Mouse (Mus musculus) adrenal gland, postnatal 10 days (tissue): ENCODE measurements around the gene Kcnk7. TPM values are rescaled to one million over a fixed set of nuclear protein-coding genes. Genes with fewer than 3 reads are reported as not detected.

Source experiments
- DNase-seq: peaks from one replicate; pipeline ENCODE4 v3.0.0; 2021; ENCODE audit warnings: mixed read lengths
- total RNA-seq, 2 experiments: library from RNA; stranded (reverse); gene quantifications; 2 replicates each; pipeline ENCODE4 v1.2.3; 2021

Kcnk7 gene
- total RNA-seq, 2 experiments from 2014 or later: not detected

DNA sequence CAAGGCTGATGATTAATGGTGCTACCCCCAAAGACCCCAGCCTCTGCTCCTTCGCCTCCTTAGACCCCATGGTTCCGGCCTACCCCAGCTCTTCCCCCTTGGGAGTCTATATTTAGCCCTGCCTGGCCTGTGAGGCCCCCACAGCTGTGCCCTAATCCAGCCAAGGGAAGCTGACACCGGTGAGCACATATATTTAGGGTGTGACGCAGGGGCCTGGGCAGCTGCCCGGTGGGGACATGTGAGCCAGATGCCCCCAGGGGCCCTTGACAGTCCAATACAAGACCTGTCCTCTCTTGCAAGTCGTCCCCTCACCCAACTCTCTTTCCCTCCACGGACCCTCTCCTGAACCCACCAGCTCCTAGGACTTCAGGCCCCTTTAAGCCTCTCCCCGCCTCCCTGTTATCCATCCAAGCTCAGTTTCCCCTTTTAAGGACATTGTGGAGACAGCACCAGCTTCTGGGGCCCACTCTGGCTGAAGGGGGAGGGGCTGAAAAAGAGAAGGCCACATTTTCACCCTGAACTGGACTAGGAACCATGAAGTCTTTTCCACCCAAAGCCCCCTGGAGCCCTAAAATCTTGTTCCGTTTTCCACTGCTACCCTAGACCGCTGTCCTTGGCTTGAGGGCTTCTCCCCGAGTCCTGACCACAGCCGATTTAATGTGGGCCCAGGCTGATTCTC, 21.0 kb downstream of the Kcnk7 start:
- DNase-seq: peak; percentile 62

DNA sequence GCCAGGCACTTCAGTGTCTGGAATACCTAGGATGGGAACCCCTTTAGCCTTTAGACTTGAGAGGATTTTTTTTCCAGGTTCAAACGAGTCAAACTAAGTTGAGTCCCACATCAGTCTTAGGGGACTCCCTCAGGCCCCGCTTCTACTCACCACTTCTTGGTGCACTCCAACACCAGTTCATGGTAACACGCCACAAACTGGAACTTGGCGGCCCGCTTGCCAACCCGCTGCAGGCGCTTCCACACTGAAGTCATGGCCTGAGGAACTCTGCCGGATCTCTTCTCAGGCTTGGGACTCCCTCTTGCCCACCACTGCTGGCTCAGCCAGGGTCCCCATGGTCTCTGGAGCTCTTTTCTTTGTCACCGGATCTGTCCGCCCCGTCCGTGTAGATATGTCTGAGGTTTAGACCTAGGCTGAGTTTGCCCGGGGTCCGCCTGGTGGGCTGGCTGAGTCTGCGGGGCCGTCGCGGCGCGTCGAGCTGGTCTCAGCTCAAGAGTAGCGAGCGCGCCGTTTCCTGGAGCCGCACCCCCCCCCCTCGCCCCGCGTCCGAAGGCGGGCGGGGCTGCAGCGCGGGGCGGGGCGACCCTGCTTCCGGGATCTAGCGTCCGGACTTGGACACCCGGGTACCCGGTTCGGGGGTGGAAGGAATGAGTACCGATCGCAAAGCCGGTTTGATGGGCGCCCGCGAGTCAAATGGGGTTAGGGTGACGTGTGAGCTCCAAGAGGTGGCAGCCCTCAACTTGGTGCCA, 21.8 kb downstream of the Kcnk7 start, which contains the start of gene Ehbp1l1:
Gene Ehbp1l1, minus strand, starts transcription at position 551 of the 749 bp plus-strand sequence.
- DNase-seq: peak; percentile 92

DNA sequence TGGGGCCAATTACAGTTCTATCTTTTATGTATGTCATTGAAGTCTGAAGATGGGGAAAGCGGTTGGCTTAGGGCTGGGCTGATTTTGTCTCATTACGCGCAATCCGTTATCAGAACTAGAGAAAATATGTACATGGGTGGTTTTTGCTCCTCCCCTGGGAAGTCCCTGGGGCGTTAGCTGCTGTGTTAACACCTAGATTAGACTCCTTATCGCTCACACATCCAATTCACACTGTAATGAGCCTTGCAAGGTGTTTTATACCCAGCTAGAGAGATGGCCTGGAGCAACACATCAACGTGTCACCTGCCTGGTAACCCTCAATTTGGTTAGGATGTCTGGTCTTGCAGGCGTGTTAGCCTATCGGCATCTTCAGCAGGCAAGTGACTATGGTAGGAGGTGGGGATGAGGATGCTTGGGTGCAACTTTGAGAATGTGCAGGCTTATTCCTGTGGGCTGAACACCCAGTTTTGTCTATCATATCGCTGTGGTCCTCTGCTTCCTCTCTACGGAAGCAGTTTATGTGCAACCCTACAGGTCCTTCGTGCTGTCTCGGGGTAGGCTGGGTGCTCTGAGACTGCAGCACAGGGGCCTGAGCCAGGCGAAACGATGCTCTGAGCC, 22.9 kb downstream of the Kcnk7 start:
- DNase-seq: no peak

GRCm38 (mm10) chr19:5727701-5728100, 23.5 kb downstream of the Kcnk7 start:
- DNase-seq: peak; percentile 94

DNA sequence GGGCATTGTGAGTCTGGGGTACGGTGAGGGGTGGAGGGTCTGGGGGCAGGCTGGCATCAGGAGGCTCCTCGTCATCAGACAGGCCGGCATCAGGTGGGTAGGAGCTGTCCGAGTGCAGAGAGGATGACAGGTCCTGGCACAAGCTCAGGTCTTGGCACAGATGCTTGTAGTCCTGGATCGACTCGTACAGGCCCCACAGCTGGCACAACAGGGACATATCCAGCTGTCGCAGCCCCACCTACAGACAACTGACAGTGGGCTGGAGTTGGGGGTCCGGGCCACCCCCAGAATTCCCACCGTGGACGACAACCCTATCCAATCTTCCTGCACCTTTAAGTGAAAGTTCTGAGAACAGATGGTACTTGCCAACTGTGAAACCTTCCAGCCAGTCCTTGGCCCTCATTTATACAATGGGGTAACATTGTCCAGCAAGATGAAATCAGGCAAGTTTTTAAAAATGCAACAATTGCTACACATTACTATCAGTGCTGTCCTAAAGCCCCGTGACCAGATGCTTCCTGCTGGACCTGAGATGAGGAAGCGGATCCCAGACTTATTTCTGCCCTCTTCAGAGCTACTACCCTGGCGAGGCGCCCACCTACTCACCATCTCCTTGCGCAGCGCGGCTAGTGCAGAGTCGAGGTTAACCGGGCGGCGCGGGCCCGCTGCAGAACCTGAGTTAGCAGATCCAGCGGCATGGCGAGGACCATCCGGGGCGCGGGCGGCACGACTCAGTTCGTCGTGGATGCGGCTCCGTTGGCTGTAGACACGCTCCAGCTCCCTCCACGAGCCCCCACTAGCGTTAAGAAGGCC, 24.7 kb downstream of the Kcnk7 start:
- DNase-seq: peak; percentile 74

GRCm38 (mm10) chr19:5729444-5729815, 25.3 kb downstream of the Kcnk7 start, which contains the start of gene Fam89b:
TSS of gene Fam89b (minus strand) at chr19:5729653.
- DNase-seq: peak; percentile 95

- peak; percentile 58 for DNase-seq
Observed at GRCm38 (mm10) chr19:5730314-5731186, 26.4 kb downstream of the Kcnk7 start.

DNA sequence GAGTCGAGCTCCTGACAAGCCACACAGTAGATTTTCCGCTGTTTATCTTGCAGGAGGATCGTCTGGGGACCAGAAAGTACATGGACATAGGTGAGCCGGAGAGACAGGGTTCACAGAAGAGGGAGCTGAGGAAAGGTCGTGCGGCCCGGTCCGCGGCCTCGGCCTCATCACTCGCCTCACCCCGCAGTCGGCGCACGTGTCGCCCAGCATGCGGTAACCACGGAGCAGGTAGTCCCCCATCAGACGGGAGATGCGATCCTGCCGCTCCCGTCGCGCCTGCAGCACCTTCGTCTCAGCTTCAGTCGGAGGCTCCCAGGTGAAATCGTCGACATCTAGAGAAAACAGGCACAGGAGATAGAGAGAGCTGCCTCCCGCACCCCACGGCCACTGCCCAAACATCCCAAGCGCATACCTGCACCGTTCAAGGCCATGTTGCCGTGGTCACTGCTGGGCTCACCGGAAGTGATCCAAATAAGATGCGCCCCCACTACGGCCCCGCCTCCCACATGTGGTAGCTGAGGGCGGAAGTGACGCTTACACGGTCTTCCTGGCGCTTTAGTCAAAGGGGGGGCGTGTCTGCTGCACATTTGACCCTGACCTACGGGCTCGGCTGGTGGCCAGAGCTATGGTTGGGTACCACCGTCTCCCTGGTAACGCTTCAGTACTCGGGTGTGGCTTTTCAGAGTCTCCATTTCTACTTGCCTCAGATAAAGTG, 27.3 kb downstream of the Kcnk7 start:
- DNase-seq: peak; percentile 96

DNA sequence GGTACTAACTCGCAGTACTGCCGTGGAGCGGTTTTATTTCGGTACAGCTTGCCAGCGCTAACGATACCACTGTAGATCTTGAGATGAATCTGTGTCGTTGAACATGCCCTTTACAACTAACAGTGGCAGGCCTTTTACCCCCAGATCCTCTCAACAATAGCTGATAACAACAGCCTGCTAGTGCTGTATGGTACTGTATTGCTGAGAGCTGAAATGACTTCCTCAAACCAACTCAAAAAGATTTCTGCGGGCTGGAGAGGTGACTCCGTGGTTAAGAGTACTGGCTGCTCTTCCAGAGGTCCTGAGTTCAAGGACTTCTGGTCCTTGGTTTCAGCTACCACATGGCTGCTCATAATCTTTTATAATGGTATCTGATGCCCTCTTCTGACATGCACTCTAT, 30.2 kb downstream of the Kcnk7 start:
- DNase-seq: no peak

- DNase-seq: no peak
Observed at GRCm38 (mm10) chr19:5739446-5739845, 35.3 kb downstream of the Kcnk7 start.

DNA sequence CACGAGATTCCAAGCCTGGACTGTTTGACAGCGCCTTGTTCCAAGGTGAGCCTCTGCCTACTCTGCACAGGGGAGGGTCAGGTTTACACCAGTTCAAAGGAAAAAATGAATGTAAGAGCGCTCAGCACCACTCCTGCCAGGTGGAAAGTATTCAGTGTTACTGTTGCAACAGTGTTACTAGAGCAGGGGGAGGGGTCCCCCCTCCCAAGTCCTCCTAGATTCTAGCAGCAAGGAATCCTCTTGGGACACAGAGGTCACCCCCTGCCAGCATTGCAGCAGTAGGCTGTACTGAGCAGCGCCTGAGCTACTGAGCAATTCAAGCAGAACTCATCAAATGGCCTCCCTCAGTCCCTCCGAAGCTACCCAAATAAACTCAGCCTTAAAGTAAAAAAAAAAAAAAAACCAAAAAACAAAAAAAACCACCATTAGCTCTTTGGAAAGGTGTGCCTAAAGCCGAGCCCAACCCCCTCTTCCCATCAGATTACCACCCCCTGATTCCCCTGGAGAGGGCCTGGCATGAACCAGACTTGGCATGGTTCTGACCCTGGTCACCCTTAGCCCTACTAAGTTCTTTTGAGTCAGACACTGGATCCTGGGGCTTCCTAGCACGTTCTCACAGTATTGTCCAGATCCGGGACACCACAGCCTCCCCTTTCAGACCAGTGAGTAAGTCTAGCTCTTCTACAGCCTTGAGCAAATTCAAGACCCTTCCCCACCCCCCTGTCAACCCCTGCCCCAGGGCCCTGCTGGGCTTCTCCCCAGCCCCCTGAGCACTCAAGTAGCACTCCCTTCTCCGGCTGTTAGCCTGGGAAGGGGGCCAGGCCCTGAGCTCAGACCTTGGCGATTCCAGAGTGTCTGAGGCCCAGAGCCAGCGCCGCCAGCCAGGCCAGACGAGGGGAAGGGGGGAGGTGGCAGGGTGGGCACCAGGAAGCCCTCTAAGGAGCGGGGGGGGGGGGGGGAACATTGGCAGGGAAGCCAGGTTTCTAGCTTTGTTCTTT, 36.5 kb downstream of the Kcnk7 start, which contains the start of gene Ltbp3:
Gene Ltbp3, plus strand, starts transcription at position 585 of the 998 bp plus-strand sequence.
- peak; percentile 89 for DNase-seq

DNA sequence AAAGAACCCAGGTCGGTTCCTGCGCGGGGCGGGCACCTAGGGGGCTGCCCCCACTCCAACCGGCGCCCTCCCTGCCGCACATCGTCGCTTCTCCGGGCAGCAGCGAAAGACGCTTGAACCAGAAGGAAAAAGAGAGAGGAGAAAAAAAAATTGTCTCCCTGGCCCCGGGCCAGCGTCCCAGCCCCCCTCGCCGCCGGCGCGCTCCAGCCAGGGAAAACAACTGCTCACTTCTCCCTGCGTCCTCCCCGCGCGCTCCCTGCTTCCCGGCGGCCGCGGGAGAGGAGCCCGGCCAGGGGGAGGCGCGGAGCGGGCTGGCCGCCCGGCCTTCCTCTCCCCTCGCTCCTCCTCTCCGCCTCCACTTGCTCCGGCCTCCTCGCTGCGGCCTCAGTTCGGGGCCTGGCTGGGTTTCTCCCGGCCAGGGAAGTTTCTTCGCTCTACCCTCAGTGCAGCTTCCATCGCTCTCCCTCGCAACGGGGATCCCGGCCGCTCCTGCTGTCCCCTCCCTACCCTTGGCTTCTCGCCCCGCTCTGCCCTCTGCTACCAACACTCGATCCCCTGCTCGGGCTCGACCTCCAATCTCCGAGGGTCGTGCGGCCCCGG, 37.6 kb downstream of the Kcnk7 start:
- DNase-seq: peak; percentile 92

- peak; percentile 65 for DNase-seq
Observed at GRCm38 (mm10) chr19:5742241-5742641, 38.1 kb downstream of the Kcnk7 start.

DNA sequence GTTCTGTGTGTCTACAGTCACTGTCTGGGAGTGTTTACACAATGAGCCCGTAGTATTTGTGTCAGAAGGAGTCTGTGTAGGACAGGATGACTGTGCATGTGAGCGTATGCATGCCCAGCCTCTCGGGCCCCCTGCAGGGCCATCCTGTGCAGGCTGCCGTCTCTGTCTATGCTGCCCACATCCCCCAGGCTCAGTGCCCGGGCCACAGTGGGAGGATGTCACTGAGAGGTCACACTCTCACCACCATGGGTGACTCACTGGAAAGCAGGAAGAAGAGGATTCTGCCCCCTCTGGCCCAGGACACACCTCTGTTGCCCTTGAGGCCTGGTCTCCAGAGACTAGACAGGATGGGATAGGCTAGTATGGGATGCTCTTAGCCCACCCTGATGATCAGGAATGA, 39.4 kb downstream of the Kcnk7 start:
- DNase-seq: peak; percentile 67

DNA sequence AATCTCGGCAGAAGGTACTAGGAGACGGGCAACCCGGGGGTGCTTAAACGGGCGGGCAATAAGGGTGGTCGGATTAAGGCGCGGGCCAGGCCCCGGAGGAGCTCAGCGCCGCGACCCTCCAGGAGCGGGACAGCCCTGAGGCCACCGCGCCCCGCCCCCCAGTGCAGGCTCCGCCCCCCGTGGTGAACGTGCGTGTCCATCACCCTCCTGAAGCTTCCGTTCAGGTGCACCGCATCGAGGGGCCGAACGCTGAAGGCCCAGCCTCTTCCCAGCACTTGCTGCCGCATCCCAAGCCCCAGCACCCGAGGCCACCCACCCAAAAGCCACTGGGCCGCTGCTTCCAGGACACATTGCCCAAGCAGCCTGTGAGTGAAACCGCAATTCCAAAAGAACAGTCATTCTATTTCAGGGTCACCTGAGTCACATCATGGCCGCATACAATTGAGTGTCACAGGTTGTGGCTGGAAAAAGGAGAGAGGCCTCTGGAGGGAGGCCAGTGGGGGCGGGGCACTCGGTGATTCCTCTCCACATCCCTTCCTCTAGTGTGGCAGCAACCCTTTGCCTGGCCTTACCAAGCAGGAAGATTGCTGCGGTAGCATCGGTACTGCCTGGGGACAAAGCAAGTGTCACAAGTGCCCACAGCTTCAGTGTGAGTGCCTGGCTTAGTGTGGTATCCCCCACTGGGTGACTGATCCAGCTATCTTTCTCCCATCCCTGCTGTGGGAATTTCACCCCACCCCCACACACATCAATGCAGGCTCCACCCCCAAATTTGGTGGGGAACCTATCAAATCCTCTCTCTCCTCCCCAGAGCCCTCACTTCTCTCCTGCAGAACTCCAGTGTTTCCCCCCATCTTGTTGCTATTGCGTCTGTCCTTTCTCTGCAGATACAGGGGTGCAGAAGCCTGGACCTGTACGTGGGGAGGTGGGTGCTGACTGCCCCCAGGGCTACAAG, 41.9 kb downstream of the Kcnk7 start:
- peak; percentile 82 for DNase-seq

- no peak for DNase-seq
Observed at GRCm38 (mm10) chr19:5746907-5747363, 42.8 kb downstream of the Kcnk7 start.

- DNase-seq: peak; percentile 79
Observed at GRCm38 (mm10) chr19:5749476-5749875, 45.3 kb downstream of the Kcnk7 start.
